Mouse (Mus musculus) lung, adult 18-20 months (tissue): ENCODE results near the gene Mecp2.
"Not testable (repeated sequence)": the region's sequence is repeated elsewhere in the genome, so short reads cannot be mapped to it uniquely, and the experiment has no call there.

Experiments used
- DNase-seq, 2 experiments: peaks; one replicate each; pipeline ENCODE4 v3.0.0; 2022; ENCODE audit warnings: mixed read lengths in 2 of 2

The Mecp2 gene

DNA sequence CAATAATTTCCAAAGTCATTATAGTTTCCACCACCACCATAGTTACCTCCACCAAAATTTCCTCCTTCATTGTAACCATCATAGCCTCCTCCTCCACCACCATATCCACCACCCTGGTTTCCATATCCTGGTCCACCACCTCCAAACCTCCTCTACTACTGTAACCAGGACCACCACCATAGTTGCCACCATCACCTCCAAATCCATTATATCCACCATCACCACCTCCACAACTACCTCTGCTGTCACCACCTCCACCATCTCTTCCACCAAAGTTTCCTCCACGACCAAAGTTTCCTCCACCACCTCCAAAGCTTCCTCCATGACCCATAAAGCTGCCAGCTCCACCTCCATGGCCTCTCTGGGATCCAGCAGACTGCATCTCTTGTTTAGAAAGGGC, at the start of gene Mecp2:
TSS of gene Mecp2 (minus strand) at position 101 of the 400 bp plus-strand sequence.
- DNase-seq = not testable (repeated sequence)

- DNase-seq = no peak
These were observed 41.8 kb upstream of the Mecp2 start, which contains the start of gene Tktl1 for GRCm38 (mm10) chrX:74176959-74177358. TSS of gene Tktl1 (plus strand) at chrX:74177259.

DNA sequence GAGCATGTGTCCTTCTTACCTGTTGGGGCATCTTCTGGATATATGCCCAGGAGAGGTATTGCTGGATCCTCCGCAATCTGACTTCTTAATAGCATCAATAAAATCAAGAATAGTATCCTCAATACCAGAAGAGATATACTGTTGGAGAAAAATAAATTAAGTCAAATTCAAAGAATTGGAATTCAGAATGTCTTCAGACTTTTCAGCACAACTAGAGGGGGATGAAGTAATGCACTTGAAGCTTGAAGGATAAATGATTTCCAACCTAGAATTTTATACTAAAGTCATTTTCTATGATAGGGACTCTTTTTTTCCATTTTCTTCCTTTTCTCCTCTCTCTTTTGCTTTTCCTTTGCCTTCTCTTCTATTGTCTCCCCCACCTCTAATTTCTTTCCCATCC, 32.6 kb upstream of the Mecp2 start, which contains the start of gene Tex28:
TSS of gene Tex28 (minus strand) at position 101 of the 400 bp plus-strand sequence.
- no peak for DNase-seq

- no peak for DNase-seq
These were observed 8.0 kb downstream of the Mecp2 start, which contains the start of gene Opn1mw for GRCm38 (mm10) chrX:74127164-74127563. TSS of gene Opn1mw (plus strand) at chrX:74127464.

DNA sequence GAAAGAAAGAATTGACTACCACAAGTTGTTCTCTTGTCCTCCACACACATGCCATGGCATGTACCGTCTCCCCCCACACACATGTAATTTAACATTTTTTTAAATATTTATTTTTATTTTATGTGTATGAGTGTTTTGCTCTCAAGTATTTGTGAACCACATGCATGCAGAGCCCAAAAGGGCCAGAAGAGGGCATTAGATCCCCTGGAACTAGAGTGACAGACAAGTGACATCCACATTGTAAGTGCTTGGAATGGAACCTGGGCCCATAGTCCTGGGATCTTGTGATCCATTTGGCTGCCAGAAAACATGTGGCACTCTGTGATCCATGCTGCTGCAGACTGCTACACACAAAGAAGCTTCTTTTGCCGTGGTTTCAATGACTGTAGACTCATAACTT, 10.2 kb downstream of the Mecp2 start:
- DNase-seq = peak; percentile 6 to 14

GRCm38 (mm10) chrX:74115511-74115910, 19.7 kb downstream of the Mecp2 start:
- peak; percentile 74 to 79 for DNase-seq

GRCm38 (mm10) chrX:74114036-74114435, 21.1 kb downstream of the Mecp2 start:
- no peak for DNase-seq

DNA sequence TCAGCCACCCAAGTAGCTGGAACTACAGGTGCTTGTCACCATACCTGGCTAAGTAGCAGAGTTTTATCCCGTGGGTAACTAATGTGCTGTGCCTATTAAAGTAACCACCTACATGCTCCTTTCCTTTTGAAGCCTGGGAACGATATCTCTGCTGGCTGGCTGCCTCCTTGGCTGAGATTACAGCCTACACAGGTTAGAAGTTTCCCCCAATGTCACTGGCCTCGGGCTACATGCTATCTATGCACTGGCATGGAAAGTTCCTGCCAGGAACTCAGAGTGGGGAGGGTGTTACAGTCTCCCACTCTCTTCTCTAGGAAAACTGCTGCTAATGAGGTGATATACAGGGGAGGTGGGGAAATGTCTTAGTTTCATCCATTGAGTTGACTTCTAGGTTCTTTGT, 26.4 kb downstream of the Mecp2 start:
- DNase-seq = no peak

GRCm38 (mm10) chrX:74105916-74106315, 29.2 kb downstream of the Mecp2 start:
- no peak for DNase-seq

DNA sequence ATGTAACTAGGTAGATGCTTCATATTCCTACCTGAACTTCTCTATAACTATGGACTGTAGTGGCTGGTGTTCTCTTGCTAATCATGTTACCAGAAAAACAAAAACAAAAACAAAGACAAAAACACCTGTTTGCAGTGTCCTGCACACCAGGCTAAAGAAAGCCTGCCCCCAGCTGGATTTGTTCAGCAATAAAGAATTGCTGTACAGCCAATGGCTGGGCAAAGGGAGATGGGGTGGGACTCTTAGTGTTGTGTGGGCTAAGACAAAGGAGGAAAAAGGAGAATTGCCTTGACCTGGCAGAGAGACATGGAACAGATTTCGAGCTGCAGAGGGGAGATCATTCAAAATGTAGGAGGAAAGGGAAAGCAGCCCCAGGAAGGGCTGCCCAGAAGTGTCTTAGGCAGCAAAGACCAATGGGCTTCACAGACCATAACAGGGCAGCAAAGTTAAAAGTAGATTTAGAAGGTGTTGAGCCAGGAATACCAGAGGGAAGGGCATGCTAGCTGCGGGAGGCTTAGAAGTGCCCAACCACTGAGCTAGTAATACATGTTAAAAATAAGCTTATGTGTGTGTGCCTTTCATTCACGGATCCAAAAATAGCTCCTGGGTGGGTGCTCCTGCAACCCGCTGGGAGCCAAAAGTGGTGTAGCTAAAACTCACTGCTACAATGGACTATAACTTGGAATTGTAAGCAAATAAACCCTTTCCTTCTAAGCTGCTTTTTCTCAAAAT, 31.5 kb downstream of the Mecp2 start:
- DNase-seq = no peak

DNA sequence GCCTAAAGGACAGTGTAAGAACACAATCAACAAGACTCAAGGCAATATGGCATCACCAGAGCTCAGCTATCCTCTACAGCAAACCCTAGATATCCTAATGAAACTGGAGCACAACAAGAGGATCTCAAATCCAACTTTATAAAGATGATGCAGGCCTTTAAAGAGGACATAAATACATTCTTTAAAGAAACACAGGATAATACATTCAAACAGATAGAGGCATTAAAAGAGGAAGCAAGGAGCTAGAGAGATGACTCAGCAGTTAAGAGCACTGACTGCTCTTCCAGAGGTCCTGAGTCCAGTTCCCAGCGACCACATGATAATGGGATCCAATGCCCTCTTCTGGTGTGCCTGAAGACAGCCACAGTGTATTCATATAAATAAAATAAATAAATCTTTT, 40.0 kb downstream of the Mecp2 start:
- DNase-seq = no peak

GRCm38 (mm10) chrX:74085601-74086038, 49.5 kb downstream of the Mecp2 start:
- peak; percentile 98 to 99 for DNase-seq

DNA sequence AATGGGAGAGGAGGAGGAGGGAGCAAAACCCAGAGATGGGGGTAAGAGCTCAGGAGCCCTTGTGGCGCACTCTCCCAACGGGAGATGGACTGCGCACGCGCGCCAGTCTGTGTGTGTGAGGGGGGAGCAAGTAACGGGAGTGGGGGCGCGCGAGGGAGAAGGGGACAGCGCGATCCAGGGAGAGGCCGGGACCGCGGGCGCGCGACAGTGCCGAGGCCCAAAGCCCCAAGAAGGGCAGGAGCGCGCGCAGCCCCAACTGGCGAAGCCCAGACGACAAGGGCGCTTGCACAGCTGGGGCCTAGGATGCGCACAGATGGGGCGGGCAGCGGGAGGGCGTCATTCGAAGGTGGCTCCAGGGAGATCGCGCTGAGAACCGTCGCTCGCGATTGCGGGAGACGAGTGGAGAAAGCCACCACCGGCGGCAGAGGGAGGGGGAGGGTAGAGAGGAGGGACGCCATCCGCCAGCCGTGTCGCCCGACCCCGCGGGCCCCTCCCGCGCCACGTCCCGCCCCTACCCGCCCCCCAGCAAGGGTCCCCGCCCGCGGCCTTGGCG, 50.1 kb downstream of the Mecp2 start:
- peak; percentile 78 to 82 for DNase-seq

GRCm38 (mm10) chrX:74084276-74084837, 50.8 kb downstream of the Mecp2 start:
- DNase-seq = peak; percentile 2 to 3

DNA sequence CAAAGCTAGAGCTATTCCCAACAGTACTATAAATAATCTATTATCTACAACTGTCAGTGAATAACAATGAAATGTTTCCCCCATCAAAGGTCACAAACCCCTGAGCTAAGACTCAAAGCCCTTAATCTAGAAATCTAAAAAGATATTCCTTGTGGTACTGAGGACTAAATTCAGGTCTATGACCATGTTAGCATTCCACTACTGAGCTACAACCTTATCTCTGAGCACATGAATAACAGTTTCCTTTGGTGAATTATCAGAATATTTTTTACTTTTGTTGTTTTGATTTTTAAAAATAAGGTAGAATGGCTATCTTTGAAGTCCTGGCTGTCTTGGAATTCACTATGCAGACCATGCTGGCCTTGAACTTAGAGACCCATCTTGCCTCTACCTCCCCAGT, 64.4 kb downstream of the Mecp2 start:
- no peak for DNase-seq

- DNase-seq = peak; percentile 12 to 13
These were observed 67.3 kb downstream of the Mecp2 start for GRCm38 (mm10) chrX:74067891-74068290.

- DNase-seq = peak in 1 of 2 experiments; percentile 14
These were observed 90.1 kb downstream of the Mecp2 start for GRCm38 (mm10) chrX:74045107-74045506.

GRCm38 (mm10) chrX:74037702-74038375, 97.3 kb downstream of the Mecp2 start:
- no peak for DNase-seq

- no peak for DNase-seq
These were observed 105.2 kb downstream of the Mecp2 start for GRCm38 (mm10) chrX:74030000-74030399.

DNA sequence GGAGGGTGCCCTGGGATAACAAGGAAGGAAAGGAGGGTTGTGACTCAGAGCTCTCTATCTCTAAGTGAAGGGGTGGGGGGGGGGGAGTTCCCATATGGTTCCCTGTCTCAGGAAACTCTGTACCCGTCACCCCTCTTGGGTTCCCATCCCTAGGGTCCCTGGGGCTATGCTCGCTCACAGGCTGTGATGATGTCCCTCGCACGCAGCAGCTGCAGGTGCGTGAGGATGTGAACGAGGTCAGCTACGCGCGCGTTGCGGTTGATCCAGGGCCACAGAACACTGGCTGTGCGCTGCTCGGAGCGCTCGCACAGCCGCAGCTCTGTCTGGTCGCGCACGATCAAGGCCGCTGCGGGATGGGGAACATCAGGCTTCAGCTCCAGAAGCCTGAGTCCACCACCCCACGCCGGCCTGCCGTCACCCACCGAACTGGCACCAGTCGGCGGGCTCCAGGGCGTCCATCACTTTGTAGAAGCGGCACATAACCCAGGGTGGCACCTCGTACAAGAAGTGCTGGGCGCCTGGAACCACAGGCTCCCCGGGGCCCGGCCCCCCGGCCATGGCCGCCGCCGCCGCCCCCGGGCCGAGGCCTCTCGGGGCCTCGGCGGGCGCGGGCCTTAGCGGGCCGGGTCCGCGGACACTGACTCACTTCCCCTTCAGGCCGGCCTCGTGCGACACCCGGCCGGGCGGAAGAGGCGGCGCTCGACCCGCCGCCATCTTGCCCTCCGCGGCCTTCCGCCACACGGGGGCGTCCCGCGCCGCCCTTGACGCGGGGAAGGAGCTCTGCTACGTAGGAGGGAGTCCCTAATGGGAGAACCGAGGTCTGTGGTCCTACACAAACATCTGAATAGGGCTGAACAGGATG, 111.7 kb downstream of the Mecp2 start, which contains the start of gene Irak1:
TSS of gene Irak1 (minus strand) at position 731 of the 862 bp plus-strand sequence.
- peak; percentile 76 to 85 for DNase-seq

- no peak for DNase-seq
These were observed 112.4 kb downstream of the Mecp2 start for GRCm38 (mm10) chrX:74022795-74023187.

- DNase-seq = no peak
These were observed 120.6 kb downstream of the Mecp2 start for GRCm38 (mm10) chrX:74014597-74014996.
